Mouse (Mus musculus): ENCODE measurements around the gene Asb5. TPM values are rescaled to one million over a fixed set of nuclear protein-coding genes. Genes with fewer than 3 reads are reported as not detected.

Gene Asb5
- total RNA-seq (2012; rRNA removed) (not detected in 2 replicates), total RNA-seq (2014; rRNA removed) (not detected in 2 replicates), polyA plus RNA-seq (2012; ENCODE audit: insufficient read length, low read depth) (0.74 TPM in 1 of 2 replicates, not detected in the other)

- Histone ChIP-seq H3K4me1 (ENCODE audit: control insufficient read depth in 1 of 2, insufficient read depth in 2 of 2) (peaks cover 5 to 37% of the 10 kb centered on the region in 2 experiments; a peak in 3 of 4 replicates), H3K36me3 (replicated peaks in 1 of 2; ENCODE audit: control insufficient read depth in 1 of 2, insufficient read depth in 1 of 2, low read length in 1 of 2) (peaks cover 5 to 20% of the 10 kb centered on the region in 2 experiments), H3K9me3 (replicated peaks; ENCODE audit: low read length) (no peaks in the 10 kb centered on the region), H3K4me3 (replicated peaks in 1 of 3; ENCODE audit: low read depth in 2 of 3, low read length in 2 of 3, poor library complexity in 1 of 3) (peak within 1 kb of the TSS; percentile 86 to 97 (median 95)), H3K4me2 (ENCODE audit: insufficient read depth, low read depth, poor library complexity, severe bottlenecking) (peak within 1 kb of the TSS; percentile 98), H3K27ac (ENCODE audit: insufficient read depth, low read depth) (peak within 1 kb of the TSS; percentile 73), H3K79me2 (replicated peaks; ENCODE audit: control insufficient read depth, extremely low read depth, insufficient read depth, poor library complexity, severe bottlenecking) (peaks cover 37% of the 10 kb centered on the region), H3K27me3 (replicated peaks) (no peaks in the 10 kb centered on the region), H3K9ac (ENCODE audit: insufficient read depth, low read depth) (peak within 1 kb of the TSS; percentile 95)
- dilution Hi-C loops (cut with MboI; ENCODE audit: extremely low pct_ligation_motif_present, extremely low pct_unique_long_range_greater_than_20kb, low sequenced_read_pairs), result no loop called here
- peak; percentile 93 for DNase-seq (ENCODE audit: extremely low read depth)
- in situ Hi-C loops (cut with MboI; ENCODE audit: low pct_ligation_motif_present, low pct_unique_long_range_greater_than_20kb, low sequenced_read_pairs), result no loop called here
- TF ChIP-seq UBTF (IDR thresholded peaks at IDR 0.05; ENCODE audit: low read depth, low read length), result 0 out of 2 replicates have a peak, but pooled peaks have one; percentile 75
- no peak for TF ChIP-seq RCOR1 (conservative IDR thresholded peaks at IDR 0.05; ENCODE audit: low read depth, low read length)
- TF ChIP-seq HCFC1 (IDR thresholded peaks at IDR 0.05; ENCODE audit: low read depth, low read length), result peak; percentile 61
- peak; percentile 61 for TF ChIP-seq TCF12 (IDR thresholded peaks at IDR 0.05; ENCODE audit: low read depth, low read length)
- no peak for TF ChIP-seq MAZ (IDR thresholded peaks at IDR 0.05; ENCODE audit: low read depth, low read length)
- TF ChIP-seq CHD2 (IDR thresholded peaks at IDR 0.05; ENCODE audit: low read length), result peak; percentile 68; the same call in 1 of the 2 replicates
- TF ChIP-seq POLR2A (IDR thresholded peaks at IDR 0.05; ENCODE audit: low read depth, low read length), result peak; percentile 81
- TF ChIP-seq MYC (IDR thresholded peaks at IDR 0.05; ENCODE audit: low read depth, low read length), result no peak; the same call in 1 of the 2 replicates
- no peak for TF ChIP-seq E2F4 (IDR thresholded peaks at IDR 0.05; ENCODE audit: insufficient replicate concordance, low read depth, low read length)
- TF ChIP-seq POLR2AphosphoS2 (IDR thresholded peaks at IDR 0.05; ENCODE audit: low read depth, low read length), result no peak; the same call in 1 of the 2 replicates
- TF ChIP-seq MAX (IDR thresholded peaks at IDR 0.05; ENCODE audit: low read length), result no peak; the same call in 1 of the 2 replicates
- no peak for TF ChIP-seq ZNF384 (IDR thresholded peaks at IDR 0.05; ENCODE audit: low read depth, low read length)
- no peak for TF ChIP-seq SMC3 (IDR thresholded peaks at IDR 0.05; ENCODE audit: low read depth, low read length)
- TF ChIP-seq EP300 (IDR thresholded peaks at IDR 0.05; ENCODE audit: low read length), result no peak
- TF ChIP-seq ELF1 (IDR thresholded peaks at IDR 0.05; ENCODE audit: low read depth, low read length), result peak; percentile 82
- no peak for TF ChIP-seq CTCF (conservative IDR thresholded peaks at IDR 0.05 in 1 of 2, IDR thresholded peaks at IDR 0.05 in 1 of 2; ENCODE audit: low read depth in 2 of 2, low read length in 2 of 2)
- peak; percentile 64 for TF ChIP-seq NRF1 (IDR thresholded peaks at IDR 0.05; ENCODE audit: low read depth, low read length)
- TF ChIP-seq JUND (conservative IDR thresholded peaks at IDR 0.05; ENCODE audit: low read depth, low read length), result no peak
- peak; percentile 60 for TF ChIP-seq NELFE (IDR thresholded peaks at IDR 0.05; ENCODE audit: low read depth, low read length)
- no peak for TF ChIP-seq JUN (IDR thresholded peaks at IDR 0.05; ENCODE audit: insufficient read depth, low read depth, low read length)
- 0 out of 2 replicates have a peak, but pooled peaks have one; percentile 59 for TF ChIP-seq ZMIZ1 (IDR thresholded peaks at IDR 0.05; ENCODE audit: low read depth, low read length)
- no peak for TF ChIP-seq ZKSCAN1 (IDR thresholded peaks at IDR 0.05; ENCODE audit: borderline replicate concordance, low read depth, low read length)
- no peak for TF ChIP-seq USF2 (conservative IDR thresholded peaks at IDR 0.05; ENCODE audit: low read depth, low read length)
- peak; percentile 76; the same call in 1 of the 2 replicates for TF ChIP-seq TBP (conservative IDR thresholded peaks at IDR 0.05; ENCODE audit: low read depth, low read length)
- no peak for TF ChIP-seq ETS1 (conservative IDR thresholded peaks at IDR 0.05; ENCODE audit: low read depth, low read length)
- no peak for TF ChIP-seq KAT2A (IDR thresholded peaks at IDR 0.05; ENCODE audit: insufficient replicate concordance, low read length)
- no peak for TF ChIP-seq ZC3H11A (IDR thresholded peaks at IDR 0.05; ENCODE audit: low read depth, low read length)
- peak; percentile 42 for TF ChIP-seq MXI1 (IDR thresholded peaks at IDR 0.05; ENCODE audit: low read depth, low read length)
- TF ChIP-seq IRF4 (IDR thresholded peaks at IDR 0.05; ENCODE audit: low read depth, low read length), result no peak; the same call in 1 of the 2 replicates
- TF ChIP-seq MEF2A (IDR thresholded peaks at IDR 0.05; ENCODE audit: borderline replicate concordance, low read depth, low read length), result peak; percentile 20; the same call in 1 of the 2 replicates
- TF ChIP-seq CHD1 (IDR thresholded peaks at IDR 0.05; ENCODE audit: low read depth, low read length), result no peak
- TF ChIP-seq RAD21 (IDR thresholded peaks at IDR 0.05; ENCODE audit: low read depth, low read length), result no peak
- peak; percentile 77 for TF ChIP-seq SIN3A (IDR thresholded peaks at IDR 0.05; ENCODE audit: low read length)
- TF ChIP-seq PAX5 (IDR thresholded peaks at IDR 0.05; ENCODE audit: low read length), result no peak
- TF ChIP-seq GABPA (IDR thresholded peaks at IDR 0.05; ENCODE audit: insufficient replicate concordance, low read depth, low read length), result no peak
- TF ChIP-seq MAFK (IDR thresholded peaks at IDR 0.05; ENCODE audit: insufficient replicate concordance, low read length), result no peak
- peak; percentile 23; the same call in 1 of the 2 replicates for TF ChIP-seq BHLHE40 (IDR thresholded peaks at IDR 0.05; ENCODE audit: low read depth, low read length)
These were observed at the start of gene Asb5, which contains the start of gene Spcs3 for GRCm38 (mm10) chr8:54529382-54530296. Asb5 (plus strand) TSS chr8:54529580. Spcs3 (minus strand) TSS chr8:54529998.

All from CH12.LX (cell line).